Mouse (Mus musculus): ENCODE results near the gene Fbxw2. TPM values are rescaled to one million over a fixed set of nuclear protein-coding genes. Genes with fewer than 3 reads are reported as not detected.
"Not testable (repeated sequence)": the region's sequence is repeated elsewhere in the genome, so short reads cannot be mapped to it uniquely, and the experiment has no call there.

The Fbxw2 gene
- total RNA-seq, 2 experiments from 2014 or later: 97.1 to 103 TPM

DNA sequence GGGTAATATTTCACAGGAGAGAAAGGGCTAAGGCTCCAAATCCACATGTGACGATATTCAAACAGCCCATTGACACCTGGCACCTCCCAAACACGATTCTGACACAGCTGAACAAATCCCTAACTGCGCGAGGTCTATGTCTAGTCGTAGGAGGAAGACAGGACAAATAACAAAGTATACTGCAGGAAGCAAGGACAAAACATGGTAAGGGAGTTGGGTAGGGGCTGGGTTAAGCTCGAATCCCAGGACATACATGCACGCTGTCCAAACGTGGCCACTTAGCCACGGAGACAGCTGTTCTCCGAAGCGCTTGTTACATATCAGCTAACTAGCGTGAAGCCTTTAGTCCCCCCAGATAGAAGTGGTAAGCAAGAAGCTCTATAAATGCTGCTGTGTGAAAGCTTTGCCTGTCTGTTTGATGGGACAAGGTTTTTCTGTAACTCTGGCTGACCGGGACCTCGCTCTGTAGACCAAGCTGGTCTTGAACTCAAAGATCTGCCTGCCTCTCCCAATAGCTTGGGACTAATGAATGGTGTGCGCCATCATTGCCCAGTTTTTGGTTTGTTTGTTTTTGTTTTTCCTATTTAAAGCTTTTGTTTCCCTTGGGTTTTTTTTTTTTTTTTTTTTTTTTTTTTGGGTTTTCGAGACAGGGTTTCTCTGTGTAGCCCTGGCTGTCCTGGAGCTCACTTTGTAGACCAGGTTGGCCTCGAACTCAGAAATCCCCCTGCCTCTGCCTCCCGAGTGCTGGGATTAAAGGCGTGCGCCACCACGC lies 535 bp upstream of the Fbxw2 start:
- no peak for DNase-seq (ENCODE audit: extremely low spot score in 1 of 2, low spot score in 2 of 2)

GRCm38 (mm10) chr2:34818492-34818891 lies 7.6 kb downstream of the Fbxw2 start:
- no peak for DNase-seq (ENCODE audit: extremely low spot score in 1 of 2, low spot score in 2 of 2)
- intact Hi-C loops (cut with DNase I): no loop called here

More for the DNA sequence above, 535 bp upstream of the Fbxw2 start:
- intact Hi-C loops (cut with DNase I): loop anchor here (5.0 kb wide), 1 partner anchor 281 kb away; the partner anchor contains the start of gene Cntrl

- intact Hi-C loops (cut with DNase I); DNase-seq (ENCODE audit: extremely low spot score in 1 of 2, low spot score in 2 of 2): not testable (repeated sequence)
These were observed 10.2 kb downstream of the Fbxw2 start for GRCm38 (mm10) chr2:34815893-34816292.

DNA sequence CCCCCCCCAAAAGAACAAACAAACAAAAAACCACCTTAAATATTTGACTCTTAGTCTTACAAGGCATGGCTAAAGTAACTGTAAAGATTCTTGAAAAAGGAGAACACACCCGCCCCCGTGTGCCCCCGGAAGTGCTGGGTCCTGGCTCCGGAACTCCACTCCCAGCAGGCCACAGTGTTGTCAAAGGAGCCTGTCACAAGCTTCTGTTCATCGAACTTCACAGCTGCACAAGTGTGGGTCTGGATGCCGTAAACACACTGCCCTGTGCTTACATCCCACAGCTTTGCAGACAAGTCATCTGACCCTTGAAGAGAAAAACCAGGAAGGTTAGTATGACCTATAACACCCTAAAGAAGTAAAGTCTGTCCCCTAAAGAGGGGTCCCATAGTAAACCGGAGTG lies 13.4 kb downstream of the Fbxw2 start:
- intact Hi-C loops (cut with DNase I): no loop called here
- DNase-seq (ENCODE audit: extremely low spot score in 1 of 2, low spot score in 2 of 2): no peak

GRCm38 (mm10) chr2:34810775-34811174 lies 15.3 kb downstream of the Fbxw2 start:
- intact Hi-C loops (cut with DNase I): no loop called here
- DNase-seq (ENCODE audit: extremely low spot score in 1 of 2, low spot score in 2 of 2): no peak

- no peak for DNase-seq (ENCODE audit: extremely low spot score in 1 of 2, low spot score in 2 of 2)
- intact Hi-C loops (cut with DNase I): no loop called here
These were observed 16.5 kb downstream of the Fbxw2 start for GRCm38 (mm10) chr2:34809568-34809967.

DNA sequence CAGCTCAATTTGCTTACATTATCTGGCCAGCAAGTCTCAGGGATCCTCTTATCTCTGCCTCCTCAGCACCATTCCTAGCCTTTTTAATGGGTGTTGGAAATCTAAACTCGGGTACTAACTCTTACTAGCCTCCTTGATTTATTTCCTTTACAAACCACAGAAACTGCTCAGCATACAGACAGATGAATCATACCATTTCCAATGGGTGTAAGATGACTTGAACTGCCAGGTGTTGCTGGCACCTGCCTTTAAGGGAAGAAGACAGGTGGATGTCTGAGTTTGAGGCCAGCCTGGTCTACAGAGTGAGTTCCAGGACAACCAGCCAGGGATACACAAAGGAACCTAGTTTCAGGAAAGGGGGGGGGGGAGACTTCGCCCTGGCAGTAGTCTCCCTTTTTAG lies 18.1 kb downstream of the Fbxw2 start:
- no peak for DNase-seq (ENCODE audit: extremely low spot score in 1 of 2, low spot score in 2 of 2)
- intact Hi-C loops (cut with DNase I): no loop called here

- no peak for DNase-seq (ENCODE audit: extremely low spot score in 1 of 2, low spot score in 2 of 2)
- intact Hi-C loops (cut with DNase I): no loop called here
These were observed 20.7 kb downstream of the Fbxw2 start for GRCm38 (mm10) chr2:34805364-34805950.

- intact Hi-C loops (cut with DNase I): no loop called here
- DNase-seq (ENCODE audit: extremely low spot score in 1 of 2, low spot score in 2 of 2): no peak
These were observed 21.3 kb downstream of the Fbxw2 start for GRCm38 (mm10) chr2:34804815-34805214.

DNA sequence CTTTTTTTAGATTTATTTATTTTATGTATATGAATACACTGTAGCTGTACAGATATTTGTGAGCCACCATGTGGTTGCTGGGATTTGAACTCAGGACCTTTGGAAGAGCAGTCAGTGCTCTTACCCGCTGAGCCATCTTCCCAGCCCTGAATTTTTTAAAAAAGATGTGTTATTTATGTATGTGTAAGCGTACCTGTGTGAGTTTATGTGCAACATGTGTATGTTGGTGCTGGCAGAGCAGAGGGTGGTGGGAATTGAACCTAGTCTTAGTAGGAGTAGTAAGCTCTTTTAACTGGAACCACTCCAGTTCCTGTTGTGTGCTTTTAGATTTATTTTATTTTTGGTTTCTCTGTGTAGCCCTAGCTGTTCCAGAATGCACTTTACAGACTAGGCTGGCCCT lies 21.9 kb downstream of the Fbxw2 start:
- DNase-seq (ENCODE audit: extremely low spot score in 1 of 2, low spot score in 2 of 2): no peak
- intact Hi-C loops (cut with DNase I): no loop called here

DNA sequence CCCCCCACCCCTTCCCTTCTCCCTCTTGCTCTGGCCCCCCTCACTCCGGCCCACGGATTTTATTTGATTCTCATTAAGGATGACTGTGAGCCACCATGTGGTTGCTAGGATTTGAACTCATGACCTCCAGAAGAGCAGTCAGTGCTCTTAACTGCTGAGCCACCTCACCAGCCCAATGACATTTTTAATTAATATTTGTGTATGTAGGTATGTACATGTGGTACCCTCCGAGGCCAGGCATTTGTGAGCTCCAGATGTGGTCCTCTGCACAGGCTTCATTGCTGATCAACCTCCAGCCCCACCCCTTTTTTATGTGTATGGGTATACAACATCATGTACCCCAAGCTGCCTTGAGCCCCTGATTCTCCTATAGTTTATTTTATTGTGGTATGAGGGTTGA lies 22.4 kb downstream of the Fbxw2 start:
- DNase-seq (ENCODE audit: extremely low spot score in 1 of 2, low spot score in 2 of 2): no peak
- intact Hi-C loops (cut with DNase I): no loop called here

DNA sequence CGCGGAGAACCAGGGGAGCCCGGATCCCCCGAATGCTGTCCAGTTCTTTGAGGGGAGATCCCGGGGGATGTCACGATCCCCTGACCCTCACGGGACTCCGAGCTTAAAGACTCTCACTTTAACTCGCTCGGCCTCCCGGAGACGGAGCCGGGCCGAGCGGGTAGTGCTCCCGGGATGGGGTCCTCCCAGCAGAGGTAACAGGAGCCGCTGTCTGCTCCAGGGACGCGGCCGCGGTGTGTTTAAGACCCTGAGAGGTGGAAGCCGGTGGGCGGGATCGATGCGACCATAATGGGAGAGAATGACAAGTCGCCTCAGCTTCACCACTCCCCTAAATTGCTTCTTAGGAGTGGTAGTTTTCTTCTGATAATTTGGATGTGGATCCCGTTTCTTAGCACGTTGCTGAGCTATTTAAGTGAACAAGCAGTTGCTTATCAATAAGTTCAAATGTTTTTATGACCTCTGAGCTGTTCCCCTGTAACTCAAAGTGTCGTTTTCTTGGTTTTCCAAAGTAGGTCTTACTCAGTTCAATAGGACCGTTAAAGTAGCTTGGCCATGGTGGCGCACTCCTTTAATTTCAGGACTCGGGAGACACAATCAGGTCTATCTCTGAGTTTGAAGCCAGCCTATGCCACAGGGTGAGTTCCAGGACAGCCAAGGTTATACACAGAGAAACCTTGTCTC lies 23.4 kb downstream of the Fbxw2 start:
- peak in 1 of 2 experiments; percentile 52 for DNase-seq (ENCODE audit: extremely low spot score in 1 of 2, low spot score in 2 of 2)
- intact Hi-C loops (cut with DNase I): not testable (repeated sequence)

DNA sequence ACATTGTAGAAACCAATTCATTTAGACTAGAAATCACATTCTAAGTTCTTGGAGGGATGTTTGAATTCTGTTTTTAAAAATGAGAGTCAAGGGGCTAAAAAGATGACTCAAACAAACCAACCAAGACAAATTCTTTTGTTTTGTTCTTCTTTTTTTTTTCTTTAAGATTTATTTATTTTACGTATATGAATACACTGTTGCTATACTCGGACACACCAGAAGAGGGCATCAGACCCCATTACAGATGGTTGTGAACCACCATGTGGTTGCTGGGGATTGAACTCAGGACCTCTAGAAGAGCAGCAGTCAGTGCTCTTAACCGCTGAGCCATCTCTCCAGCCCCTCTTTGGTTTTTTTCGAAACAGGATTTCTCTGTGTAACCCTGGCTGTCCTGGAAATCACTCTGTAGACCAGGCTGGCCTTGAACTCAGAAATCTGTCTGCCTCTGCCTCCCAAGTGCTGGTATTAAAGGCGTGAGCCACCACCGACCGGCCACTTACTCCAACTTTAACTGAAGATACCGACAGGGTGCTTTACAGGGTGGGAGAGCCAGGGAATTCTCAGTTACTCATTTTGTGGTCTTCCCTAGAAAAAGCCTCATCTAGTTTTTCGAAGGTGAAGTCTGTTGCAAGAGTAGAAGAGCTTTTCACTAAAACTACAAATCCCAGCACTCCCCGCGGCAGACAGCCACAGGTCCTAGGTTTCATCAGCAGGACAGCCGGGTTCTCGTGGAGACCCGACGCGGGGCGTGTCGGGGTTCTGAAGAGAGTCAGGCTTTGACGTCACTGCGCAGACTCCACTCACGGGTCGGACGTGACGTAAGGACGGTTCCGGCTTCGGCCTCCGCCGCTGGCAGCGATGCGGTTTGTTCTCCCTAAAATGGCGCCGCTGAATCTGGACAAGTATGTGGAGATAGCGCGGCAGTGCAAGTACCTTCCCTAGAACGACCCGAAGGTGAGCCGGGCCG lies 24.3 kb downstream of the Fbxw2 start:
- intact Hi-C loops (cut with DNase I): no loop called here
- peak; percentile 98 to 99 for DNase-seq (ENCODE audit: extremely low spot score in 1 of 2, low spot score in 2 of 2)

DNA sequence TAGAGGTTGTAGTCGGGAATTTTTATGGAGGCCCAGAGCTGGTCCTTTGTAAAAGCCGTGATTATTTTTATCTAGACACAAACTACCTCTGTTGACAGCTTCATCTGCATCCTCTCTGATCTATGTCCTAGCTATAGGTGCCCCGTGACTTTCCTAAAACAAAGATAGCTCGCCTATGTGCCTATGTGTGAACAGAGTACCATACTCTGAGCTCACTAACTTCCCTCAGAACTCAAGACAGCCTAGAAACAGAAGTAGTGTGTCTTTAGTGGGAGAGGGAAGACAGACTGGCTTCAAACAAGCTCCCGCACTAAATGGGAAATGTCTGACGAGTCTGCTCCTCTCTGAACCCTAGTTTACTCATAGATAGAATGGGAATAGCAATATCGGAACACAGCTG lies 25.7 kb downstream of the Fbxw2 start:
- no peak for DNase-seq (ENCODE audit: extremely low spot score in 1 of 2, low spot score in 2 of 2)
- intact Hi-C loops (cut with DNase I): no loop called here

DNA sequence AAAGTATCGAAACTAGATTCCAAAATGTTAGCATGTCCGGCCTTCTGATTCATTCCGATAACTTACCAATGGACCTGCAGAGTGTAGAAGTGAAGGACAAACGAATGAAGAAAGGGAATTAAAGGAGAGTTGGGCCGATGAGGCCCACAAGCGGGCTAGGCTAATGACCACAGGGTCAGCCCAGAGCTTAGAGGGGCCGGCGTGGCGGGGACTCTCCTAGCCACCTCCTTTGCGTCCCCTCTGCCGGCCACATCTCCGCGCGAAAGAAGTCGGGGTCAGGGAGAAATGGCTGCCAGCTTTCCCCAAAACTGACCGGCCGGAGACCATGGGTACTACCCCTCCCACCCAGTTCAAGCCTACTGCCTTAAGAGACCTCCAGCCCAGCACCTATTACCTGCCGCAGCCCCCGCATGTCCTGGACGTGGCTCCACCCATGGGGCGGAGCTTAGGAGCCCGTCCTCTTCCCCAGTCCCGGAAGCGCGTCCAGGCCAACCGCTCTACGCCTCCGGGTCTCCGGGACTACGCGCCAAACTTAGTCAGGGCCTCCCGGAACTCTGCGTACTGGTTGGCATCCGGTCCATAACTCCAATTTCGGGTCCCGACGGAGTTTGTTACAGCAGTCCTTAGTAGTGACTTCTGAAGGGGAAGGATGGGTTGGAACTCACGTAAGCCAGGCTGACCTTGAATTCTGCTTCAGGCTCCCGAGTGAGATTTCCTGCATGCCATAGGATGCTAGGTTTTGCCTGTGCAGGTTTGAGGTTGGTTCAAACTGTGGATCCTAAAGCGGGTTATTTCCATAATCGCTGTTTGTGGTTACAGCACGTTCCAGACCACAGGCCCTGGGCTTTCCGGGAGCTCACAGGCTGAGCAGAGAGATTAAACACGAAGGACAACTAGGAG lies 26.5 kb downstream of the Fbxw2 start, which contains the start of gene Rabepk:
Gene Rabepk, minus strand, starts transcription at position 556 of the 900 bp plus-strand sequence.
- intact Hi-C loops (cut with DNase I): no loop called here
- DNase-seq (ENCODE audit: extremely low spot score in 1 of 2, low spot score in 2 of 2): peak; percentile 36 to 92

- intact Hi-C loops (cut with DNase I): no loop called here
- DNase-seq (ENCODE audit: extremely low spot score in 1 of 2, low spot score in 2 of 2): no peak
These were observed 30.7 kb downstream of the Fbxw2 start for GRCm38 (mm10) chr2:34795426-34795825.

DNA sequence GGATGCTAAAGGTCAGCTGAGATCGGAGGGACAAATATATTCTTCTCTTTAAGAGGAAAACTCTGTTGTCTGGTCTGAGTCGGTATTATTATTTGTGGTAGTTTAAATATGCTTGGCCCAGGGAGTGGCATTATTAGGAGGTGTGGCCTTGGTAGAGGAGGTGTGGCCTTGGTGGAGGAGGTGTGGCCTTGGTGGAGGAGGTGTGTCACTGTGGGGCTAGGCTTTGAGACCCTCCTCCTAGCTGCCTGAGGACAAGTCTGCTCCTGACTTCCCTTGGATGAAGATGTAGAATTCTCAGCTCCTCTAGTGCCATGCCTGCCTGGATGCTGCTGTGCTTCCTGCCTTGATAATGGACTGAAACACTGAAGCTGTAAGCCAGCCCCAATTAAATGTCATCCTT lies 31.6 kb downstream of the Fbxw2 start:
- intact Hi-C loops (cut with DNase I): no loop called here
- DNase-seq (ENCODE audit: extremely low spot score in 1 of 2, low spot score in 2 of 2): no peak

- DNase-seq (ENCODE audit: extremely low spot score in 1 of 2, low spot score in 2 of 2); intact Hi-C loops (cut with DNase I): not testable (repeated sequence)
These were observed 33.6 kb downstream of the Fbxw2 start for GRCm38 (mm10) chr2:34792543-34792942.

Measured in left cerebral cortex, postnatal 10 days (tissue).